Mouse (Mus musculus): ENCODE measurements around the gene Fam107b.

- TF ChIP-seq POLR2A (IDR thresholded peaks at IDR 0.05; ENCODE audit: low read depth, low read length) (no peak), CTCF (IDR thresholded peaks at IDR 0.05; ENCODE audit: extremely low read depth, insufficient read length, insufficient replicate concordance, low read depth, low read length) (no peak)
Measured at GRCm38 (mm10) chr2:3731316-3732015, 161.2 kb downstream of the Fam107b start.

Measured in small intestine, adult 2 months (tissue).